Mouse (Mus musculus) gastrocnemius, adult 8-10 months (tissue): ENCODE measurements around the gene 4930430F08Rik. TPM values are rescaled to one million over a fixed set of nuclear protein-coding genes. Genes with fewer than 3 reads are reported as not detected.

Source experiments
- total RNA-seq, 4 experiments: library from RNA; stranded (reverse); gene quantifications; 2 replicates each; pipeline ENCODE4 v1.2.4; 2022

The 4930430F08Rik gene
- total RNA-seq, 4 experiments from 2014 or later = 7.9 to 8.7 (median 8.2) TPM

Other genes with a start within 250 kb of the 4930430F08Rik start
- not detected for gene Gm4302, start 249.6 kb downstream of the 4930430F08Rik start, total RNA-seq
- not detected for gene Gm4303, start 244.5 kb downstream of the 4930430F08Rik start, total RNA-seq
- not detected for gene Gm4305, start 239.3 kb downstream of the 4930430F08Rik start, total RNA-seq
- not detected for gene Gm4307, start 229.1 kb downstream of the 4930430F08Rik start, total RNA-seq
- not detected for gene Gm4312, start 207.9 kb downstream of the 4930430F08Rik start, total RNA-seq
- 10 to 100 TPM in 1 of 4 experiments, 1 to 10 TPM in 3; 8.9 to 10.9 (median 9.7) TPM for gene Tmtc3, start 103.1 kb downstream of the 4930430F08Rik start, total RNA-seq
- gene Cep290, start 102.9 kb downstream of the 4930430F08Rik start, total RNA-seq = 1 to 10 TPM; 2.9 to 4.3 (median 3.8) TPM
- gene 1700017N19Rik, start 61 bp upstream of the 4930430F08Rik start, total RNA-seq = not detected